Mouse (Mus musculus) liver, adult 2 months (tissue): ENCODE data around the gene Gm9573.

Experiments used
- CTCF ChIP-seq: fragments of 200-500 bp; IDR thresholded peaks from 2 replicates; pipeline ENCODE4 v1.5.1; 2011; ENCODE audit warnings: low read depth, low read length, control low read depth
- POLR2A ChIP-seq: fragments of 200-500 bp; IDR thresholded peaks from 2 replicates; pipeline ENCODE4 v1.6.1; 2011; ENCODE audit warnings: low read length, control low read depth; ENCODE audit not compliant: insufficient read depth; ENCODE audit errors: extremely low read depth

- TF ChIP-seq POLR2A (no peak), CTCF (no peak)
Measured at GRCm38 (mm10) chr17:35593786-35594185, 32.7 kb downstream of the Gm9573 start.
